Mouse (Mus musculus) erythroblast, embryonic 14.5 days (primary cell): ENCODE data around the gene Rbms2.

ENCODE experiments used
- GATA1 ChIP-seq: IDR thresholded peaks from 2 replicates; pipeline ENCODE4 v1.6.1; 2012; ENCODE audit warnings: low read length, inconsistent platforms, mixed read lengths
- TAL1 ChIP-seq: IDR thresholded peaks from 3 replicates; pipeline ENCODE4 v1.6.1; 2012; ENCODE audit warnings: low read length, inconsistent platforms, mixed read lengths

DNA sequence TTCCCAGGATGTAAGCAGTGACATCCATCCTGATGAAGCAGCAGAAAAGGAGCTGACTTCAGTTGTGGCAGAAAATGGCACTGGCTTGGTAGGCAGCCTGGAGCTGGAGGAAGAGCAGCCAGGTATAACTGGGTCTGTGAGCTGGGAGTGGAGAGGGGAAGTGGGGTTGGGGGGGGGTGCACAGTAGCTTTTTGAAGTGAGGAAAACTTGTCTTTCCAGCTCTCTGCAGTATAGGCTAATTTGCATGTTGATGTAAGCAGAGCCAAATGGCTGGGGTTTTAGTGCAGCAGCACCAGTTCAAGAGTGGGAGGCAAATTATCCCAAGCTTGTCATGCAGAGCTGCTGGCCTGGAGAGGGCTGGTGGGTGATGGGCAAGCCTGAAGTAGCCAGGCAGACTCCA is 68.9 kb downstream of the Rbms2 start:
- TF ChIP-seq GATA1 (no peak), TAL1 (no peak)
